Mouse (Mus musculus): ENCODE data around the gene Ptbp2. TPM values are rescaled to one million over a fixed set of nuclear protein-coding genes. Genes with fewer than 3 reads are reported as not detected.

Gene Ptbp2
- polyA plus RNA-seq, 1 experiment = 4.2 TPM

DNA sequence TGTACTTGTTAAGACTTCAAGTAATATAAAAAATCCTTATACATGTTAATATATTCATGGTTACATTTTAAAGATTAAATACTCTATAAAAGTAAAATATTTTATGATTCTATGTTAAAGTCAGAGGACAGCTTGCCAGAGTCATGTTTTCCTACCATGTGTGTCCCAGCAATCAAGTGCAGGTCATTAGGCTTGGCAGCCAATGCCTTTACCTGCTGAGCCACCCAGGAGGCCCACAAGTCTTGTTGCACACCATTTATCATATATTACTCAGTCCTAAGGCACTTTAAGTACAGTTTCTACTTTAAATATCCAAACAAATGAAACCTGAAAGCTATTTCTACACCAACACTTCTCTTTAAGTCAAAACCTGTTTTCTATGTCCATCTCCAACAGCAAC lies 30.5 kb downstream of the Ptbp2 start:
- TF ChIP-seq POLR2A (IDR thresholded peaks at IDR 0.05; ENCODE audit: low read depth, low read length) (no peak), CTCF (IDR thresholded peaks at IDR 0.05; ENCODE audit: extremely low read depth, insufficient read depth, insufficient read length, insufficient replicate concordance) (no peak)
- DNase-seq (ENCODE audit: low read depth in 1 of 2, low spot score in 2 of 2) = no peak
- H3K36me3 ChIP-seq (ENCODE audit: control insufficient read depth, insufficient read depth, low read length) = peaks cover 4% of the 10 kb centered on the region
- H3K27me3 ChIP-seq (ENCODE audit: control insufficient read depth, insufficient read depth, low read length) = no peaks in the 10 kb centered on the region
- H3K4me1 ChIP-seq (ENCODE audit: control insufficient read depth, insufficient read depth, insufficient read length) = no peaks in the 10 kb centered on the region
- H3K27ac ChIP-seq (ENCODE audit: insufficient read depth, low read length) = no peak overlapping the region
- H3K4me3 ChIP-seq (ENCODE audit: extremely low read depth, insufficient read depth, insufficient read length) = no peak overlapping the region

DNA sequence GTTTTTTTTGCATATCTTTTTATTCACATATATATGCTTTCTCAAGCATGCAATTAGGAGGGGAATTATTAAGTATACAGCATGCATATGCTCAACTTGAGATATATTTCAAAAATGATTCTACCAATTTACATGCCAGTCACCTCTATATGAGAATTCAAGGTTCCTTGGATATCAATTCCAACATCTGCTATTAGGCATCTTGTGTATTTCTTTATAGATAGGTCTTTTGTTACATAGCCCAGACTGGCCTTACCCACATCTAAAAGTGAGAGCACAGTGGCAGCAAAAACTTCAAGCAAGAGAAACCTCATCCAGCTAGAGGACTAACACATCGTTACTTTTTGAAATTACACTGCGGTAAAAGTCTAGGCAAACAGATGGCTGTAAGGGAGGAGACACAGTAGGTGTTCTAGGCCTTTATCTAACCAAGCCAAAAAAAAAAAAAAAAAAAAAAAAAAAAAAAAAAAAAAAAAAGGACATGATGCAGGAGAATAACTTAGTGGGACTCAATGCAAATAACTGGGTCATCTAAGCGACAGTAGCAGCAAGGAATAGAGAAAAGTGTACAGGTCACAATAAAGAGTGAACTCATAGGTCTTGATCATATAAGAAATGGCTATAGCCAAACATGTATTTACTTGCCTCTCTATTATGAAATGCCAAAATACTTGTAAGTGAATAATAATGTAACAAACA lies 34.6 kb downstream of the Ptbp2 start:
- WGBS = 86% methylated on average over 3 of the region's 3 CpGs
- H3K27ac ChIP-seq (ENCODE audit: insufficient read depth, low read length) = no peak overlapping the region
- TF ChIP-seq POLR2A (IDR thresholded peaks at IDR 0.05; ENCODE audit: low read depth, low read length) (no peak), CTCF (IDR thresholded peaks at IDR 0.05; ENCODE audit: extremely low read depth, insufficient read depth, insufficient read length, insufficient replicate concordance) (no peak)
- no peaks in the 10 kb centered on the region for H3K27me3 ChIP-seq (ENCODE audit: control insufficient read depth, insufficient read depth, low read length)
- no peak overlapping the region for H3K4me3 ChIP-seq (ENCODE audit: extremely low read depth, insufficient read depth, insufficient read length)
- no peak for DNase-seq (ENCODE audit: low read depth in 1 of 2, low spot score in 2 of 2)
- H3K36me3 ChIP-seq (ENCODE audit: control insufficient read depth, insufficient read depth, low read length) = peaks cover 5% of the 10 kb centered on the region
- H3K4me1 ChIP-seq (ENCODE audit: control insufficient read depth, insufficient read depth, insufficient read length) = no peaks in the 10 kb centered on the region

DNA sequence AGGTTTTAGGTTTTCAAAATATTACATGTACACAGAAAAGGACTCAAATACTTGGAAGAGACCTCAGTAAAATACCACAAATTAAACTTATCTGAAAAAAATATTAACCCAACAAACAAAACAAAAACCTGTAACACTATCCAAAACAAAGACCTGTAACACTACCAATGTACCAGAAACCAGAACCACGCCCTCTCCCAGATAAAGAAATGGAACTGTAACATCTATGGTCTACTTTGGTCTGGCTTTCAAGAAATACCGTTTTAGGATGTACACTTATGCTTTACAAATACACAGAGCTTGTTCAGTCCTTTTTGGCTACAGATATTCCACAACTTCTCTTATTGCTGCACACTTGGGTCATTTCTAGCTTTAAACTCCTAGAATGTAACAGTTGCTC lies 35.1 kb downstream of the Ptbp2 start:
- WGBS = 89% methylated on average over 2 of the region's 2 CpGs
- Histone ChIP-seq H3K4me3 (ENCODE audit: extremely low read depth, insufficient read depth, insufficient read length) (no peak overlapping the region), H3K36me3 (ENCODE audit: control insufficient read depth, insufficient read depth, low read length) (peaks cover 5% of the 10 kb centered on the region)

DNA sequence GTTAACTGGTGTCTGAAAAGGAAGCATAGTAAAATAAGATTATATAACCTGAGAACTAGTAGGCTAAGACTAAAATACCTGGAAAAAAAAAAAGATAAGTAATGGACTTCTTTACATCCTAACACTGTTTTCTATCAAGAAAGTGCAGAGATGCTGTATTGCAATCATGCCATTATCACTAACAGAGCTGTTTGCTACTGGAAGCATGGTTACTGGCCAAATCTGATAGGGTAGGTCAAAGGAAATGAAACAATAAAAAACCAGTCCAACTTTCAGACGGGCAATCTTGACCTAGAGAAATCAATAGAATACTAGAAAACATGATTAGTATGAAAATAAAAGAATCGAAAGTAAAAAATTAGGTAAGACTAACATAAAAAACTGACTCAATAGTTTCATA lies 37.6 kb downstream of the Ptbp2 start:
- Histone ChIP-seq H3K4me1 (ENCODE audit: control insufficient read depth, insufficient read depth, insufficient read length) (no peaks in the 10 kb centered on the region), H3K27me3 (ENCODE audit: control insufficient read depth, insufficient read depth, low read length) (no peaks in the 10 kb centered on the region), H3K4me3 (ENCODE audit: extremely low read depth, insufficient read depth, insufficient read length) (no peak overlapping the region), H3K27ac (ENCODE audit: insufficient read depth, low read length) (no peak overlapping the region), H3K36me3 (ENCODE audit: control insufficient read depth, insufficient read depth, low read length) (peaks cover 8% of the 10 kb centered on the region)
- no peak for TF ChIP-seq CTCF (IDR thresholded peaks at IDR 0.05; ENCODE audit: extremely low read depth, insufficient read depth, insufficient read length, insufficient replicate concordance)
- no peak for TF ChIP-seq POLR2A (IDR thresholded peaks at IDR 0.05; ENCODE audit: low read depth, low read length)
- WGBS = 86% methylated on average over 2 of the region's 2 CpGs
- DNase-seq (ENCODE audit: low read depth in 1 of 2, low spot score in 2 of 2) = no peak

More for the DNA sequence above, 35.1 kb downstream of the Ptbp2 start:
- no peaks in the 10 kb centered on the region for H3K27me3 ChIP-seq (ENCODE audit: control insufficient read depth, insufficient read depth, low read length)
- TF ChIP-seq POLR2A (IDR thresholded peaks at IDR 0.05; ENCODE audit: low read depth, low read length) (no peak), CTCF (IDR thresholded peaks at IDR 0.05; ENCODE audit: extremely low read depth, insufficient read depth, insufficient read length, insufficient replicate concordance) (no peak)
- H3K4me1 ChIP-seq (ENCODE audit: control insufficient read depth, insufficient read depth, insufficient read length) = no peaks in the 10 kb centered on the region
- DNase-seq (ENCODE audit: low read depth in 1 of 2, low spot score in 2 of 2) = no peak
- no peak overlapping the region for H3K27ac ChIP-seq (ENCODE audit: insufficient read depth, low read length)

DNA sequence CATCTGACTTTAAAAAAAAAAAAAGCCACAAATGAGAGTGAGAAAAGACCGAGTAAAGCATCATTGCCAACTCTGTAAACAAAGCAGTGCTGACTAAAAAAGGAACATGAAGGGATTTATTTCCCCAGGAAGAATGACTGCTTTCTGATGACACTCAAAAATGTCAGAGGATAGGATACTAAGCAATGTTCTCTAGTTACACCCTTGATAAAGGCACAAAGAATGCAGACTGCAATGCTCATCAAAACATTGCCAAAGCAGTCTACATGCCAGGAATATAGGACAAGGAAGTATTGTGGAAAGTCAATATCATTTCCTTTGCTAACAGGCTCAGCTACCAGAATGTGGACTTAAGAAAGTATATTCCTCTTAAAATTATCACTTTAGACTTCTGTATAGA lies 38.5 kb downstream of the Ptbp2 start:
- H3K36me3 ChIP-seq (ENCODE audit: control insufficient read depth, insufficient read depth, low read length) = peaks cover 8% of the 10 kb centered on the region
- no peak overlapping the region for H3K27ac ChIP-seq (ENCODE audit: insufficient read depth, low read length)
- DNase-seq (ENCODE audit: low read depth in 1 of 2, low spot score in 2 of 2) = no peak
- WGBS = 69% methylated on average over 1 of the region's 1 CpGs
- no peak overlapping the region for H3K4me3 ChIP-seq (ENCODE audit: extremely low read depth, insufficient read depth, insufficient read length)
- no peak for TF ChIP-seq POLR2A (IDR thresholded peaks at IDR 0.05; ENCODE audit: low read depth, low read length)
- no peak for TF ChIP-seq CTCF (IDR thresholded peaks at IDR 0.05; ENCODE audit: extremely low read depth, insufficient read depth, insufficient read length, insufficient replicate concordance)
- H3K27me3 ChIP-seq (ENCODE audit: control insufficient read depth, insufficient read depth, low read length) = no peaks in the 10 kb centered on the region
- H3K4me1 ChIP-seq (ENCODE audit: control insufficient read depth, insufficient read depth, insufficient read length) = no peaks in the 10 kb centered on the region

DNA sequence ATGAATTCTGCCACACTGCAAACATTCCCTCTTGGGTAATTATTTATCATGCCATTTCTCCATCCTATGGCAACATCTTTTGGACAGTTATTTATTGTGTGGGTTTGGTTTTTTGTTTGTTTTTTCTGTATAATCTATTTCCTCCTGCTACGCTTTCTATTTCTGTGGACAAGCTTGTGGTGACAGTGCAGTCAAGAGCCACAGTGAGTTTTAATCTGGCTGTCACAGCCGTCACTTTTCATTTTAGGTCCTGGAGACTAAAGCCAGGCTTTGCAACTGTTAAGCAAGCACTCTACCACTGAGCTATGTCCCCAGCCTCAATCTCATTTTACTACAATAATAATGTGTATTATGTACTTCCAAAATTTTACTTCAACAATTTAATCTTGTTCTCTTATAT lies 54.4 kb downstream of the Ptbp2 start:
- no peaks in the 10 kb centered on the region; the same call in 1 of the 2 replicates for H3K4me1 ChIP-seq (ENCODE audit: control insufficient read depth, insufficient read depth, insufficient read length)
- no peak for DNase-seq (ENCODE audit: low read depth in 1 of 2, low spot score in 2 of 2)
- peaks cover 7% of the 10 kb centered on the region for H3K36me3 ChIP-seq (ENCODE audit: control insufficient read depth, insufficient read depth, low read length)
- H3K4me3 ChIP-seq (ENCODE audit: extremely low read depth, insufficient read depth, insufficient read length) = no peak overlapping the region
- WGBS = 96% methylated on average over 2 of the region's 2 CpGs
- no peaks in the 10 kb centered on the region for H3K27me3 ChIP-seq (ENCODE audit: control insufficient read depth, insufficient read depth, low read length)
- H3K27ac ChIP-seq (ENCODE audit: insufficient read depth, low read length) = no peak overlapping the region
- no peak for TF ChIP-seq CTCF (IDR thresholded peaks at IDR 0.05; ENCODE audit: extremely low read depth, insufficient read depth, insufficient read length, insufficient replicate concordance)
- no peak for TF ChIP-seq POLR2A (IDR thresholded peaks at IDR 0.05; ENCODE audit: low read depth, low read length)

DNA sequence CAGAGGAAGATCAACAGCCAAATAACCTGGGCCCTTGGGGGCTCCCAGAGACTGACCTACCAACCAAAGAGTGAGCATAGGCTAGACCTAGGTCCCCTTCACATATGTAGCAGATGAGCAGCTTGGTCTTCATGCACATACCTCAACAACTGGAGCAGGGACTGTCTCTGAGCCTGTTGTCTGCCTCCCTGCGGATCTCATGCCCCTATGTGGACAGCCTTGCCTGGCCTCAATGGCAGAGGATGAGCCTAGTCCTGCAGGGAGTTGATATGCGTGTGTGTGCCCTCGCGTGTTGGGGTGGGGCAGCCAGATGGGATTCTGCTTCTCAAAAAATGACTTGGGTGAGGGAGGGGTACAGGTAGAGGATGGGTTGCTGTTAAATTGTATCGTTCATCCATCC lies 72.2 kb downstream of the Ptbp2 start:
- Histone ChIP-seq H3K36me3 (ENCODE audit: control insufficient read depth, insufficient read depth, low read length) (no peaks in the 10 kb centered on the region), H3K4me1 (ENCODE audit: control insufficient read depth, insufficient read depth, insufficient read length) (no peaks in the 10 kb centered on the region), H3K27ac (ENCODE audit: insufficient read depth, low read length) (no peak overlapping the region), H3K4me3 (ENCODE audit: extremely low read depth, insufficient read depth, insufficient read length) (no peak overlapping the region), H3K27me3 (ENCODE audit: control insufficient read depth, insufficient read depth, low read length) (no peaks in the 10 kb centered on the region)
- TF ChIP-seq POLR2A (IDR thresholded peaks at IDR 0.05; ENCODE audit: low read depth, low read length) (no peak), CTCF (IDR thresholded peaks at IDR 0.05; ENCODE audit: extremely low read depth, insufficient read depth, insufficient read length, insufficient replicate concordance) (no peak)
- no peak for DNase-seq (ENCODE audit: low read depth in 1 of 2, low spot score in 2 of 2)
- 94% methylated on average over 5 of the region's 5 CpGs for WGBS
